Mouse (Mus musculus) bone marrow macrophage, adult 2 months (primary cell): ENCODE data around the gene Wnt5a. TPM values are rescaled to one million over a fixed set of nuclear protein-coding genes. Genes with fewer than 3 reads are reported as not detected.

Experiments
- H3K27ac ChIP-seq: 2 replicates; pipeline ENCODE4 v1.5.1; 2012; ENCODE audit warnings: low read depth, low read length; ENCODE audit not compliant: insufficient read depth
- H3K4me1 ChIP-seq: 2 replicates; pipeline ENCODE4 v1.6.1; 2012; ENCODE audit warnings: low read length; ENCODE audit not compliant: control insufficient read depth, insufficient read depth
- H3K4me3 ChIP-seq: 2 replicates; pipeline ENCODE4 v1.5.1; 2012; ENCODE audit warnings: mild to moderate bottlenecking, low read length, moderate library complexity; ENCODE audit not compliant: insufficient read depth
- CTCF ChIP-seq: IDR thresholded peaks from 2 replicates; pipeline ENCODE4 v1.5.1; 2012; ENCODE audit warnings: low read depth, mild to moderate bottlenecking, low read length, moderate library complexity
- POLR2A ChIP-seq: IDR thresholded peaks from 2 replicates; pipeline ENCODE4 v1.6.1; 2012; ENCODE audit warnings: mild to moderate bottlenecking, low read depth, low read length, borderline replicate concordance
- polyA plus RNA-seq: library from polyadenylated mRNA; stranded (reverse); fragments of >200 nt; gene quantifications from 2 replicates; pipeline ENCODE4 v1.2.4, GENCODE M21; 2012; ENCODE audit not compliant: missing spikeins, insufficient read depth, insufficient read length

The Wnt5a gene
- polyA plus RNA-seq: 0.20 TPM in 1 of 2 replicates, not detected in the other

- Histone ChIP-seq H3K4me1 (no peaks in the 10 kb centered on the region), H3K27ac (no peak within 1 kb of the TSS), H3K4me3 (no peak within 1 kb of the TSS)
- TF ChIP-seq POLR2A: no peak
- TF ChIP-seq CTCF: no peak
Measured at GRCm38 (mm10) chr14:28504101-28505050, at the start of gene Wnt5a. Gene Wnt5a, plus strand, starts transcription at chr14:28504750.

DNA sequence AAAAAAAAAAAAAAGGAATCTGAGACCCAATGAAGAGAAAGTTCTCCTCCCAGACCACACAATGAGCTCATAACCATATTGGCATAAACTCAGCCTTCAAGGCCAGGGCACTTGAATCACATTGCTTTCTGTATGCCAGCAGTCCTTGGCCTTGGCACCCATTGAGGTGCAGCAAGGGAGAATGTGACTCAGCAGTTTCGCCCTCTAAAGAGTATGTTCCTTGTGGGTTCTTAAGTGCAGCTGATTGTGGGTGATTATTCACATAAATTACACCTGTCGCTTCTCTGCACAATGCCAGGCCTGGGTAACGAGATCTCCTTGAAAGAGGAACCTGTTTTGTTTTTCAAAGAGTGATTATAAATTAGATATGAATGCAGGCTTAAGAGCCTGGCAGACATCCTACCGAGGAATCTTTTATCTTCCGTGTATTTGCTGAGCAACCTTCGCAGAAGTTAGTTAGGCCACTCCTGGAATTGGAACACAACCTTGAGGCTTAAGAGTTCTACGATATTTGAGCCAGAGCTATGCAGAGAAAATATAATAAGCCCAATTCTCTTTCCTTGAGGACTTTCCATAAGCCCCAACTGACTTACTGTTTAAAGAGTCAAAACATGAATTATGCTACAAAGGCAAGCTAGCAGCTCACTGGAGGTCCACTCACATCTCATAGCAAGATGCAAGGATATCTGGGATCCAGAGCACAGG, 48.0 kb upstream of the Wnt5a start:
- Histone ChIP-seq H3K4me1 (no peaks in the 10 kb centered on the region), H3K27ac (no peak overlapping the region), H3K4me3 (no peak overlapping the region)
- TF ChIP-seq CTCF (no peak), POLR2A (no peak)

GRCm38 (mm10) chr14:28457428-28457827, 47.1 kb upstream of the Wnt5a start:
- no peak overlapping the region for H3K27ac ChIP-seq
- H3K4me3 ChIP-seq: no peak overlapping the region
- TF ChIP-seq POLR2A (no peak), CTCF (no peak)
- no peaks in the 10 kb centered on the region for H3K4me1 ChIP-seq

DNA sequence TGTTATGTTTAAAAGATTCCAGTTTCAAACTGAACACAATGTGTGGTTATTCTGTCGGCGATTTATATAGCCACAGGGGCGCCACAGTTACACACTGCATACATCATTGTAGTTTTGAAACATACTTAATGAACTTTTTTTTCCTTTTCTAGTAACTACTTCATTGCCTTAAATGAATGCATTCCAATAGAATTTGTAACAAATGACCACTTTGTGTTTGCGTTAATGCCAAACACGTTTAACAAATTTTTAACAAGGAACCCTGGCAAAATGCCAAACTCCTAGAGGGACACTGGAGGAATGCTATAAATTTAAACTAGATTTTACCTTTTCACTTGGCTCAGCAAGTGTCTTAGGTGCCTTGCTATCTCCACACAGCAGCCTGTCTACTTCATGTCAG, 36.6 kb upstream of the Wnt5a start:
- Histone ChIP-seq H3K4me3 (no peak overlapping the region), H3K27ac (no peak overlapping the region), H3K4me1 (no peaks in the 10 kb centered on the region)
- no peak for TF ChIP-seq POLR2A
- TF ChIP-seq CTCF: no peak

DNA sequence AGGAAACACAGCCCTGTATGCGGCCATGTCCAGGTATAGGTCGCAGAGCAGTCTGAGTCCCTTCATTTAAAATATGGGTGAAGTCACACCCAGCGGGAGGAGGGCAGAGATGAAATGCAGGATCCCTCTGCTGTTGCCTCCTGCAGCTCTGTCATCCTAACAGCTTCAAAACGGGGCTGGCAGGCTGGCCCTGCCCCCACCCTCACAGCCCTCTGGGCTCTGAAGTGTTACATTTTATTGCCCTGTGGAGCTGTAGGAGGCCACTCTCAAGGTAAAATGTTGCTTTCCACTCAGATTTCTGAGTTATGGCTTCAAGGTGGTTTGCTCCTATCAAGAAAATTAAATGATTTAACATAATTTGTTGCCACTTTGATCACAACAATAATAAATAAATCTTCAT, 34.9 kb upstream of the Wnt5a start:
- no peak for TF ChIP-seq POLR2A
- TF ChIP-seq CTCF: no peak
- Histone ChIP-seq H3K4me1 (no peaks in the 10 kb centered on the region), H3K27ac (no peak overlapping the region), H3K4me3 (no peak overlapping the region)

DNA sequence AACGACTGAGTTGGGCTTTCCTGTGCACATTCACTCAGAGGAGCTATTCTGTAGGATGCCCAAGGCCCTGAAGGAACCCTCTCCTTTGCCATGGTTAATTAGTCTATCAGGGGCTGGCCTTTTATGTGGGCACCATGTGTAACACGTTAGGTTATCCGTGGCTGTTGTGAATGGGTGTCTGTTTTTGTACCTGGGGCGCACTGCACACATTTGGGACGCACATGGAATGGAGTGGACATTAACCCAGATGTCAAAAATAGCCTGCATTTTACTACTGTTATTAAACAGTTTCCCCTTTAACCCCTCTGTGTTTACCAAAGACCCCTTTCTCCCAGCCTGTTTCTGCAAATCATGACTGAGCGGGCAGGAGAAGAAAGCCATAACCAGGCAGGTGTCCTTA, 34.3 kb upstream of the Wnt5a start:
- Histone ChIP-seq H3K4me1 (no peaks in the 10 kb centered on the region), H3K4me3 (no peak overlapping the region)
- TF ChIP-seq POLR2A (no peak), CTCF (no peak)

GRCm38 (mm10) chr14:28475012-28475411, 29.5 kb upstream of the Wnt5a start:
- H3K27ac ChIP-seq: no peak overlapping the region
- H3K4me3 ChIP-seq: no peak overlapping the region
- TF ChIP-seq CTCF: no peak
- no peak for TF ChIP-seq POLR2A
- H3K4me1 ChIP-seq: no peaks in the 10 kb centered on the region

More for the DNA sequence above, 34.3 kb upstream of the Wnt5a start:
- no peak overlapping the region for H3K27ac ChIP-seq

GRCm38 (mm10) chr14:28475421-28475820, 29.1 kb upstream of the Wnt5a start:
- TF ChIP-seq POLR2A (no peak), CTCF (no peak)
- H3K4me3 ChIP-seq: no peak overlapping the region
- H3K4me1 ChIP-seq: no peaks in the 10 kb centered on the region
- no peak overlapping the region for H3K27ac ChIP-seq

DNA sequence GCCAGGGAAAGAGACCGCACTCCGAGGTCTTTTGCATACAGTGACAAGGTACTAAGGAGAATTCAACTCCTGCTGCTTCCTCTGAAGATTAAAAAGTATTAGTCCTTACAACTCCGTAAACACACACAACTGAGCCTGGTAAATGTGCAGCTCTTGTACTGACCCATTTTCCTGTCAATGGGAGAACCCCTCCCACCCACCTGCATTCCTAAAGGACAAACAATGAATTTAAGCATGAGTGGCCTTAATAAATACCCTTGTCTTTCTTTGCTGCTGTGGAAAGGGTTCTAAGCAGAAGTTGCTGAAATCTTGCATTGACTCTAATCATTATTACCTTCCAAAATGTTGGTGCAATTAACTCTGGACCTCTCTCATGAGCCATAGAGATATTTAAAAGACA, 27.8 kb upstream of the Wnt5a start:
- Histone ChIP-seq H3K4me3 (no peak overlapping the region), H3K27ac (no peak overlapping the region), H3K4me1 (no peaks in the 10 kb centered on the region)
- TF ChIP-seq CTCF (no peak), POLR2A (no peak)

DNA sequence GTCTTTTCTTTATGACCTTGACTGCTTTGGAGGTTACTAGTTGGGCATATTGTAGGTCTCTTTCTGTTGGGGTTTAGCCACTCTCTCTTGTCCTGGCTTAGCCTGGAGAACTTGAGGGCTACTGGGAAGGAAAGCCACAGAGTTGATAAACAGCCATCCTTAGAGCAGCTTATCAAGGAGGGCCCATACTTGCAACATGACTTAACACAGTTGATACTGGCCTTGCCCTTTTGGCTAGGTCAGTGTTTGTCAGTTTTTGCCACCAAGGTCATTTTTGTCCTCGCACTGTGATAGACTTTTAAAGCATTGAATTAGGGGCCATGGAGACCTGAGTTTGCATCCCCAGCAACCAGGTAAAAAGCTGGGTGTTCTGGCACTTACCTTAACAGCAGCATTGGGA, 23.7 kb upstream of the Wnt5a start:
- H3K4me1 ChIP-seq: no peaks in the 10 kb centered on the region
- no peak overlapping the region for H3K27ac ChIP-seq
- no peak overlapping the region for H3K4me3 ChIP-seq
- TF ChIP-seq CTCF (no peak), POLR2A (no peak)
